Mouse (Mus musculus) spleen, adult 2 months (tissue): Measurements from ENCODE around the gene Chrna9.

Experiments
- CTCF ChIP-seq: fragments of 200-500 bp; IDR thresholded peaks from 2 replicates; pipeline ENCODE4 v1.5.1; 2011; ENCODE audit warnings: mild to moderate bottlenecking, inconsistent platforms; ENCODE audit not compliant: insufficient read depth, insufficient read length, insufficient replicate concordance; ENCODE audit errors: extremely low read depth
- POLR2A ChIP-seq: fragments of 200-500 bp; IDR thresholded peaks from 2 replicates; pipeline ENCODE4 v1.6.1; 2011; ENCODE audit warnings: low read depth, low read length, inconsistent platforms

GRCm38 (mm10) chr5:65973189-65973588, 38.5 kb downstream of the Chrna9 start:
- TF ChIP-seq CTCF: no peak
- TF ChIP-seq POLR2A: no peak
